Mouse (Mus musculus): Measurements from ENCODE around the gene Armh3. TPM values are rescaled to one million over a fixed set of nuclear protein-coding genes. Genes with fewer than 3 reads are reported as not detected.

The Armh3 gene
- total RNA-seq, 2 experiments from 2014 or later = 9.0 to 11.3 TPM

GRCm38 (mm10) chr19:45795406-45795944, 202.8 kb downstream of the Armh3 start:
- ATAC-seq (replicated peaks; ENCODE audit: poor library complexity) = no peak

- ATAC-seq (replicated peaks; ENCODE audit: poor library complexity) = no peak
Observed at GRCm38 (mm10) chr19:45794718-45795117, 203.6 kb downstream of the Armh3 start.

- no peak for ATAC-seq (replicated peaks; ENCODE audit: poor library complexity)
Observed at GRCm38 (mm10) chr19:45792404-45792803, 205.9 kb downstream of the Armh3 start.

- ATAC-seq (replicated peaks; ENCODE audit: poor library complexity) = peak; percentile 98
Observed at GRCm38 (mm10) chr19:45789888-45790874, 208.1 kb downstream of the Armh3 start.

GRCm38 (mm10) chr19:45789365-45789764, 208.9 kb downstream of the Armh3 start:
- ATAC-seq (replicated peaks; ENCODE audit: poor library complexity) = no peak

GRCm38 (mm10) chr19:45788337-45788736, 210.0 kb downstream of the Armh3 start:
- no peak for ATAC-seq (replicated peaks; ENCODE audit: poor library complexity)

GRCm38 (mm10) chr19:45787450-45787849, 210.8 kb downstream of the Armh3 start:
- ATAC-seq (replicated peaks; ENCODE audit: poor library complexity) = no peak

GRCm38 (mm10) chr19:45785470-45785869, 212.8 kb downstream of the Armh3 start:
- no peak for ATAC-seq (replicated peaks; ENCODE audit: poor library complexity)

GRCm38 (mm10) chr19:45783933-45784576, 214.2 kb downstream of the Armh3 start:
- no peak for ATAC-seq (replicated peaks; ENCODE audit: poor library complexity)

- peak; percentile 95 for ATAC-seq (replicated peaks; ENCODE audit: poor library complexity)
Observed at GRCm38 (mm10) chr19:45783181-45783932, 214.9 kb downstream of the Armh3 start, which contains the start of gene Mgea5. Mgea5 (minus strand) TSS chr19:45783837.

GRCm38 (mm10) chr19:45782315-45783001, 215.8 kb downstream of the Armh3 start:
- peak; percentile 50 for ATAC-seq (replicated peaks; ENCODE audit: poor library complexity)

- no peak for ATAC-seq (replicated peaks; ENCODE audit: poor library complexity)
Observed at GRCm38 (mm10) chr19:45781676-45782075, 216.6 kb downstream of the Armh3 start.

- ATAC-seq (replicated peaks; ENCODE audit: poor library complexity) = no peak
Observed at GRCm38 (mm10) chr19:45780350-45780915, 217.9 kb downstream of the Armh3 start.

GRCm38 (mm10) chr19:45775486-45775885, 222.8 kb downstream of the Armh3 start:
- no peak for ATAC-seq (replicated peaks; ENCODE audit: poor library complexity)

GRCm38 (mm10) chr19:45771501-45771900, 226.8 kb downstream of the Armh3 start:
- no peak for ATAC-seq (replicated peaks; ENCODE audit: poor library complexity)

Other genes starting within 250 kb of the Armh3 start
- gene Npm3, start 248.9 kb downstream of the Armh3 start, total RNA-seq (2015) = 105 and 126 TPM in 2 replicates
- 115 and 121 TPM in 2 replicates for gene Npm3, start 248.9 kb downstream of the Armh3 start, total RNA-seq (2017)
- gene Mgea5, start 214.7 kb downstream of the Armh3 start, total RNA-seq (2015) = 65.4 and 66.0 TPM in 2 replicates
- 109 and 124 TPM in 2 replicates for gene Mgea5, start 214.7 kb downstream of the Armh3 start, total RNA-seq (2017)
- gene Kcnip2, start 182.4 kb downstream of the Armh3 start, total RNA-seq (2015) = 1.5 TPM in 1 of 2 replicates, not detected in the other
- 0.07 TPM in 1 of 2 replicates, not detected in the other for gene Kcnip2, start 182.4 kb downstream of the Armh3 start, total RNA-seq (2017)
- gene Hps6, start 5.0 kb upstream of the Armh3 start, total RNA-seq (2015) = 0.49 and 1.1 TPM in 2 replicates
- 5.9 and 7.1 TPM in 2 replicates for gene Hps6, start 5.0 kb upstream of the Armh3 start, total RNA-seq (2017)
- 56.6 and 59.6 TPM in 2 replicates for gene Pprc1, start 46.4 kb upstream of the Armh3 start, total RNA-seq (2015)
- 20.7 and 26.0 TPM in 2 replicates for gene Pprc1, start 46.4 kb upstream of the Armh3 start, total RNA-seq (2017)
- gene Ldb1, start 46.7 kb upstream of the Armh3 start, total RNA-seq (2015) = 67.8 and 83.7 TPM in 2 replicates
- gene Ldb1, start 46.7 kb upstream of the Armh3 start, total RNA-seq (2017) = 80.5 and 109 TPM in 2 replicates
- gene Nolc1, start 77.4 kb upstream of the Armh3 start, total RNA-seq (2015) = 88.6 and 94.0 TPM in 2 replicates
- gene Nolc1, start 77.4 kb upstream of the Armh3 start, total RNA-seq (2017) = 180 and 221 TPM in 2 replicates
- not detected in 2 replicates for gene Elovl3, start 133.4 kb upstream of the Armh3 start, total RNA-seq (2015)
- gene Elovl3, start 133.4 kb upstream of the Armh3 start, total RNA-seq (2017) = not detected in 2 replicates
- gene Pitx3, start 149.8 kb upstream of the Armh3 start, total RNA-seq (2015) = not detected in 2 replicates
- not detected in 2 replicates for gene Pitx3, start 149.8 kb upstream of the Armh3 start, total RNA-seq (2017)
- 43.9 and 48.7 TPM in 2 replicates for gene Gbf1, start 154.0 kb upstream of the Armh3 start, total RNA-seq (2015)
- gene Gbf1, start 154.0 kb upstream of the Armh3 start, total RNA-seq (2017) = 21.8 and 39.4 TPM in 2 replicates

All from megakaryocyte progenitor cell, adult 5-6 weeks (primary cell).